Mouse (Mus musculus) heart, embryonic 12.5 days (tissue): Measurements from ENCODE around the gene Ssbp3. TPM values are rescaled to one million over a fixed set of nuclear protein-coding genes. Genes with fewer than 3 reads are reported as not detected.

Experiments used
- ATAC-seq: fragments of 200-750 bp; cut with Nextera tagmentation; 2 replicates; pipeline ENCODE4 v1.8.0; 2017; ENCODE audit warnings: moderate TSS enrichment, moderate library complexity; ENCODE audit not compliant: insufficient number of reproducible peaks, low FRiP score
- H3K27ac ChIP-seq: fragments of 300-500 bp; sonication (generic); 2 replicates; pipeline ENCODE4 v1.5.1; 2016; ENCODE audit warnings: mild to moderate bottlenecking, moderate library complexity; ENCODE audit not compliant: poor library complexity, severe bottlenecking
- H3K27me3 ChIP-seq: fragments of 300-500 bp; sonication (generic); replicated peaks from 2 replicates; pipeline ENCODE4 v1.6.1; 2016; ENCODE audit warnings: mild to moderate bottlenecking, moderate library complexity
- H3K36me3 ChIP-seq: fragments of 300-500 bp; sonication (generic); 2 replicates; pipeline ENCODE4 v1.6.1; 2016; ENCODE audit warnings: mild to moderate bottlenecking, moderate library complexity
- H3K4me1 ChIP-seq: fragments of 300-500 bp; sonication (generic); replicated peaks from 2 replicates; pipeline ENCODE4 v1.6.1; 2016; ENCODE audit warnings: mild to moderate bottlenecking
- H3K4me2 ChIP-seq: fragments of 300-500 bp; sonication (generic); 2 replicates; pipeline ENCODE4 v1.6.1; 2016; ENCODE audit warnings: mild to moderate bottlenecking, moderate library complexity
- H3K4me3 ChIP-seq: fragments of 300-500 bp; sonication (generic); 2 replicates; pipeline ENCODE4 v1.5.1; 2016; ENCODE audit warnings: mild to moderate bottlenecking
- H3K9ac ChIP-seq: fragments of 300-500 bp; sonication (generic); 2 replicates; pipeline ENCODE4 v1.6.1; 2016; ENCODE audit warnings: mild to moderate bottlenecking, moderate library complexity
- H3K9me3 ChIP-seq: fragments of 300-500 bp; sonication (generic); replicated peaks from 2 replicates; pipeline ENCODE4 v1.6.1; 2016; ENCODE audit warnings: mild to moderate bottlenecking, moderate library complexity
- WGBS: fragments of 180-500 bp; shearing (Covaris S2); methylation state at CpG from one replicate; pipeline ENCODE4 v1.1.7; 2016; 5-methylcytosine and 5-hydroxymethylcytosine counted together
- polyA plus RNA-seq: library from polyadenylated mRNA; unstranded; fragments of >200 nt; fragmentation: Nextera tagmentation; extraction: Ambion mirVana; gene quantifications from 2 replicates; pipeline ENCODE4 v1.2.1, GENCODE M21; 2016

The Ssbp3 gene
- polyA plus RNA-seq, 1 experiment from 2014 or later = 101 TPM

GRCm38 (mm10) chr4:107083126-107083525 is 172.6 kb downstream of the Ssbp3 start:
- WGBS = 81% methylated on average over 4 of the region's 4 CpGs

GRCm38 (mm10) chr4:107084343-107084742 is 173.8 kb downstream of the Ssbp3 start:
- peaks cover 27% of the 10 kb centered on the region for H3K4me1 ChIP-seq
- no peak overlapping the region for H3K4me2 ChIP-seq
- H3K9me3 ChIP-seq = no peaks in the 10 kb centered on the region
- H3K9ac ChIP-seq = no peak overlapping the region
- no peak overlapping the region for H3K27ac ChIP-seq
- 9% methylated on average over 1 of the region's 1 CpGs for WGBS
- no peaks in the 10 kb centered on the region for H3K36me3 ChIP-seq
- no peaks in the 10 kb centered on the region for H3K27me3 ChIP-seq
- ATAC-seq = peak; percentile 37; the same call in 1 of the 2 replicates
- H3K4me3 ChIP-seq = no peak overlapping the region

More at GRCm38 (mm10) chr4:107083126-107083525, 172.6 kb downstream of the Ssbp3 start:
- no peak overlapping the region for H3K4me2 ChIP-seq
- no peaks in the 10 kb centered on the region for H3K36me3 ChIP-seq
- no peak overlapping the region for H3K27ac ChIP-seq
- no peaks in the 10 kb centered on the region for H3K9me3 ChIP-seq
- no peak for ATAC-seq
- peaks cover 27% of the 10 kb centered on the region for H3K4me1 ChIP-seq
- H3K27me3 ChIP-seq = no peaks in the 10 kb centered on the region
- no peak overlapping the region for H3K4me3 ChIP-seq
- H3K9ac ChIP-seq = no peak overlapping the region

- Histone ChIP-seq H3K27me3 (no peaks in the 10 kb centered on the region), H3K4me1 (peaks cover 27% of the 10 kb centered on the region), H3K9me3 (no peaks in the 10 kb centered on the region), H3K4me2 (no peak overlapping the region), H3K36me3 (no peaks in the 10 kb centered on the region), H3K9ac (no peak overlapping the region), H3K27ac (no peak overlapping the region), H3K4me3 (no peak overlapping the region)
- peak; percentile 51 for ATAC-seq
- 12% methylated on average over 6 of the region's 6 CpGs for WGBS
Measured at GRCm38 (mm10) chr4:107084858-107085257, 174.4 kb downstream of the Ssbp3 start.

- H3K9ac ChIP-seq = no peak overlapping the region
- ATAC-seq = no peak
- no peak overlapping the region for H3K4me3 ChIP-seq
- H3K36me3 ChIP-seq = no peaks in the 10 kb centered on the region
- no peaks in the 10 kb centered on the region; the same call in 1 of the 2 replicates for H3K27me3 ChIP-seq
- H3K4me1 ChIP-seq = peaks cover 8% of the 10 kb centered on the region; the same call in 1 of the 2 replicates
- 80% methylated on average over 14 of the region's 14 CpGs for WGBS
- H3K4me2 ChIP-seq = no peak overlapping the region
- H3K27ac ChIP-seq = no peak overlapping the region
- H3K9me3 ChIP-seq = no peaks in the 10 kb centered on the region
Measured at GRCm38 (mm10) chr4:107091696-107092095, 181.2 kb downstream of the Ssbp3 start.

GRCm38 (mm10) chr4:107094484-107095187 is 184.1 kb downstream of the Ssbp3 start:
- no peak overlapping the region for H3K27ac ChIP-seq
- WGBS = 78% methylated on average over 16 of the region's 16 CpGs
- ATAC-seq = 0 out of 2 replicates have a peak, but pooled peaks have one; percentile 30

GRCm38 (mm10) chr4:107096043-107096442 is 185.5 kb downstream of the Ssbp3 start:
- no peak overlapping the region for H3K4me2 ChIP-seq
- H3K27ac ChIP-seq = no peak overlapping the region
- 48% methylated on average over 6 of the region's 6 CpGs for WGBS
- no peak overlapping the region for H3K9ac ChIP-seq
- no peaks in the 10 kb centered on the region for H3K9me3 ChIP-seq
- no peaks in the 10 kb centered on the region for H3K36me3 ChIP-seq
- peaks cover 11% of the 10 kb centered on the region; the same call in 1 of the 2 replicates for H3K4me1 ChIP-seq
- no peak overlapping the region for H3K4me3 ChIP-seq
- peaks cover 5% of the 10 kb centered on the region for H3K27me3 ChIP-seq
- no peak for ATAC-seq

More at GRCm38 (mm10) chr4:107094484-107095187, 184.1 kb downstream of the Ssbp3 start:
- Histone ChIP-seq H3K4me2 (no peak overlapping the region), H3K4me1 (peaks cover 11% of the 10 kb centered on the region; the same call in 1 of the 2 replicates), H3K4me3 (no peak overlapping the region), H3K27me3 (peaks cover 5% of the 10 kb centered on the region), H3K36me3 (no peaks in the 10 kb centered on the region), H3K9me3 (no peaks in the 10 kb centered on the region), H3K9ac (no peak overlapping the region)

- Histone ChIP-seq H3K9ac (no peak within 1 kb of the TSS), H3K27ac (no peak within 1 kb of the TSS)
- ATAC-seq = no peak
Measured at GRCm38 (mm10) chr4:107096841-107097373, 186.4 kb downstream of the Ssbp3 start, which contains the start of gene Cdcp2. Cdcp2 (plus strand) TSS chr4:107096891.

GRCm38 (mm10) chr4:107097871-107098270 is 187.4 kb downstream of the Ssbp3 start:
- Histone ChIP-seq H3K4me3 (no peak overlapping the region), H3K27ac (no peak overlapping the region), H3K4me1 (peaks cover 16% of the 10 kb centered on the region), H3K9me3 (no peaks in the 10 kb centered on the region), H3K4me2 (no peak overlapping the region), H3K9ac (no peak overlapping the region), H3K36me3 (no peaks in the 10 kb centered on the region), H3K27me3 (peaks cover 5% of the 10 kb centered on the region)
- no peak for ATAC-seq
- 39% methylated on average over 15 of the region's 15 CpGs for WGBS

More at GRCm38 (mm10) chr4:107096841-107097373, 186.4 kb downstream of the Ssbp3 start, which contains the start of gene Cdcp2:
- H3K4me2 ChIP-seq = no peak within 1 kb of the TSS
- H3K36me3 ChIP-seq = no peaks in the 10 kb centered on the region
- no peaks in the 10 kb centered on the region for H3K9me3 ChIP-seq
- peaks cover 11% of the 10 kb centered on the region; the same call in 1 of the 2 replicates for H3K4me1 ChIP-seq
- peaks cover 5% of the 10 kb centered on the region for H3K27me3 ChIP-seq
- WGBS = 62% methylated on average over 16 of the region's 16 CpGs
- no peak within 1 kb of the TSS for H3K4me3 ChIP-seq

GRCm38 (mm10) chr4:107098375-107098774 is 187.9 kb downstream of the Ssbp3 start:
- H3K36me3 ChIP-seq = no peaks in the 10 kb centered on the region
- H3K9ac ChIP-seq = no peak overlapping the region
- H3K4me3 ChIP-seq = no peak overlapping the region
- H3K27ac ChIP-seq = no peak overlapping the region
- peaks cover 16% of the 10 kb centered on the region for H3K4me1 ChIP-seq
- no peaks in the 10 kb centered on the region for H3K9me3 ChIP-seq
- H3K27me3 ChIP-seq = peaks cover 5% of the 10 kb centered on the region
- no peak for ATAC-seq
- H3K4me2 ChIP-seq = no peak overlapping the region
- 86% methylated on average over 10 of the region's 10 CpGs for WGBS

GRCm38 (mm10) chr4:107098791-107099525 is 188.5 kb downstream of the Ssbp3 start:
- Histone ChIP-seq H3K4me3 (no peak overlapping the region), H3K4me2 (no peak overlapping the region), H3K36me3 (no peaks in the 10 kb centered on the region), H3K9ac (no peak overlapping the region), H3K27ac (no peak overlapping the region), H3K4me1 (peaks cover 16% of the 10 kb centered on the region), H3K27me3 (peaks cover 5% of the 10 kb centered on the region; the same call in 1 of the 2 replicates), H3K9me3 (no peaks in the 10 kb centered on the region)
- ATAC-seq = no peak
- 81% methylated on average over 17 of the region's 17 CpGs for WGBS
